Mouse (Mus musculus) central nervous system, embryonic 14 days (tissue): ENCODE results near the gene Gtf2a1l. TPM values are rescaled to one million over a fixed set of nuclear protein-coding genes. Genes with fewer than 3 reads are reported as not detected.

Experiments
- polyA plus RNA-seq: library from polyadenylated mRNA; depleted of rRNA; stranded (reverse); fragments of >200 nt; gene quantifications from 2 replicates; pipeline ENCODE4 v1.2.3, GENCODE M21; 2012; rRNA removed

Gtf2a1l gene
- polyA plus RNA-seq, result 0.05 and 0.11 TPM in 2 replicates

DNA sequence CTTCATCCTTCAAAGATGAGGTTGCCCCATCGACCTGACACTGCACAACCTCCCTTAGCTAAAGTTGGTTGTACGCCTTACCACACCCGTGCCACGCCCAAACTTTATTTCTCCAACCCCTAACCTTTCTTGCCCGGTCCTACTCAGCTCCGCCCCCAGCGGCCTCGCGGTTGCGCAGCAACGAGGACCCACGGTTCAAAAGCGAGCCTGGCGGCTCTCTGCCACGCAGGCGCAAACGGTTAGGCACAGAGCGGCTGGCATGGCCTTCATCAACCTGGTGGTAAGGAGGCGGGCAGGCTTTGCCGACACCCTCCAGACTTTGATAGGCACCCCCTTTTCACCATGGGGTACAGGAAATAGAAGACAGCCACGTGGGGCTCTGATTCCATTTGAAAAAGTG, at the start of gene Gtf2a1l:
Gene Gtf2a1l (plus strand): TSS at position 209 of the 400 bp plus-strand sequence.

Other genes with a start within 250 kb of the Gtf2a1l start
- gene Foxn2, start 227.9 kb upstream of the Gtf2a1l start, polyA plus RNA-seq, result 6.0 TPM in 2 replicates
- gene Ppp1r21, start 138.5 kb upstream of the Gtf2a1l start, polyA plus RNA-seq, result 64.8 and 68.3 TPM in 2 replicates
- 11.0 and 13.0 TPM in 2 replicates for gene Ston1, start 71.0 kb upstream of the Gtf2a1l start, polyA plus RNA-seq
- 0.66 and 0.80 TPM in 2 replicates for gene Lhcgr, start 123.3 kb downstream of the Gtf2a1l start, polyA plus RNA-seq